ENCODE assay signal across 13 mouse cellular contexts in the genomic region with DNA sequence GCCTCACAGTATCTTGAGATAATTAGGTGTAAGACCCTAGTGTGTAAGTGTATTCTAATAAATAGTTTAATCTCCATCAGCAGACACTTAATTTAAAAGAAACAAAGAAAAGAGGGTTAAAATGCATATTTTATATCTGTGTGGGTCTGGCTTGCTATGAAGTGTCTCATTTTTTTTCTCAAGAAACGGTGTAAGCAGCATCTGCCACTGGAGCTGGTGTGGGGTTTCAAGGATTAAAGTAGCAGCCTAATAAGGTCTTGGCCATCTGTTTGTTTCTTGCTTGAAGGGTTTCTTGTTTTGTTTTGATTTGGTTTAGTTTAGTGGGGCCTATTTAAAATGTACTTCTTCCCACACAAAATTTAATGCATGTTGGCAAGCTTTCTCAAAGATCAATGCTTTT. TPM values are rescaled to one million over a fixed set of nuclear protein-coding genes. Genes with fewer than 3 reads are reported as not detected.
"Had no signal": no experiment of that assay in that cellular context is flagged by ENCODE, and none has a peak within 500 bp of the region (broad histone marks: within the 10 kb centered on the region; RNA-seq: fewer than 3 reads in every experiment).

No protein-coding gene starts in this region.

- H3K4me3 ChIP-seq: limb, embryonic 15.5 days; liver, embryonic 12.5 days; midbrain, embryonic 13.5 days; neural tube, embryonic 12.5 days had no signal

- H3K9ac ChIP-seq: limb, embryonic 15.5 days; liver, embryonic 12.5 days; midbrain, embryonic 13.5 days; neural tube, embryonic 12.5 days had no signal

- H3K4me1 ChIP-seq: liver, embryonic 12.5 days; midbrain, embryonic 13.5 days; neural tube, embryonic 12.5 days had no signal

- H3K36me3 ChIP-seq: limb, embryonic 15.5 days; liver, embryonic 12.5 days; midbrain, embryonic 13.5 days; neural tube, embryonic 12.5 days had no signal

- H3K27ac ChIP-seq: kidney, postnatal 0 days; limb, embryonic 15.5 days; liver, embryonic 12.5 days; midbrain, embryonic 13.5 days; neural tube, embryonic 12.5 days had no signal

- H3K27me3 ChIP-seq: limb, embryonic 15.5 days; liver, embryonic 12.5 days; midbrain, embryonic 13.5 days; neural tube, embryonic 12.5 days had no signal

- H3K4me2 ChIP-seq: limb, embryonic 15.5 days; liver, embryonic 12.5 days; midbrain, embryonic 13.5 days; neural tube, embryonic 12.5 days had no signal

- ATAC-seq: liver, embryonic 12.5 days; midbrain, embryonic 13.5 days had no signal

- DNase-seq: kidney, adult 8-10 months; kidney, postnatal 36 days; layer of hippocampus, adult 9-11 months; layer of hippocampus, postnatal 36 days; lung, postnatal 14 days; right cerebral cortex, postnatal 14 days; thymus, postnatal 36 days had no signal

- H3K9me3 ChIP-seq: limb, embryonic 15.5 days; liver, embryonic 12.5 days; midbrain, embryonic 13.5 days; neural tube, embryonic 12.5 days had no signal

RNA-seq across cellular contexts. Expression of gene Synpo2, which starts 46.1 kb away (rescaled TPM):
- total RNA-seq: neutrophil, adult 5-6 weeks had no signal
